Mouse (Mus musculus) kidney, postnatal 4 days (tissue): ENCODE data around the gene Gna13.

Experiments used
- DNase-seq, 2 experiments: peaks; one replicate each; pipeline ENCODE4 v3.0.0; 2021; ENCODE audit warnings: mixed read lengths in 2 of 2

Gene Gna13

DNA sequence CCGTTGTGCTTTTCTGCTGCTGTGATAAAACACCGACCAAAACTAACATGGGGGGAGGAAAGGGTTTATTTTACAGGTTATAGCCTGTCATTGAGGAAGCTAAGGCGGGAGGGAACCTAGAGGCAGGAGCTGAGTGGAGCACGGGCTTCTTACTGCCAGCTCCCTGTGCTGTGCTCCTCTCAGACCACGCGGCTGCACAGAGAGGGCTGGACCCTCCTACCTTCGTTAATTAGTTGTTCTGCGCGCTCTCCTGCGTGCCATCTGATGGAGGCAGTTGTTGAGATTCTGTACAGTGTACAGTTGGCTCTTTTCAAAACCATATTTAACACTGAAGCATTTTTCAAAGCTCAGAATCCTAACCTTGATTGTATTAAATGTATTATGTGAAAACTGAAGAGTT is 14.8 kb downstream of the Gna13 start:
- no peak for DNase-seq

DNA sequence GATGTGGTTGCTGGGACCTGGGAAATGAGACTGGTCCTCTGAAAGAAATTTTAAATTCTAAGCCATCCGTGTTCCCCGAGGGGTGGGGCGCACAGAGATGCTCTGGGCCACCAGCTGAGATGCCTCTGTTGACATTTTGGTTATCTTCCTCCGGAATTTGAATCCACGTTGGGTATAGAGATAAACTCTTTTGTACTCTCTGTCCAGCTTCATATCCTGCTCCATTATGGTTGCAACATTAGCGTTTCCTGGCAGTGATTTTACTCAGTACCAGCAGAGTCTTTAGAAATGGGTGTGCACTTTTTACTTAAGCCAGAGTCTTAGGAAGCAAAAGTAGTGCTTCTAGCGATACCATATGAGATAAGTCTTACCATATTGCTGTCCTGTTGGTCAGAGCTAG is 15.4 kb downstream of the Gna13 start:
- DNase-seq = no peak

DNA sequence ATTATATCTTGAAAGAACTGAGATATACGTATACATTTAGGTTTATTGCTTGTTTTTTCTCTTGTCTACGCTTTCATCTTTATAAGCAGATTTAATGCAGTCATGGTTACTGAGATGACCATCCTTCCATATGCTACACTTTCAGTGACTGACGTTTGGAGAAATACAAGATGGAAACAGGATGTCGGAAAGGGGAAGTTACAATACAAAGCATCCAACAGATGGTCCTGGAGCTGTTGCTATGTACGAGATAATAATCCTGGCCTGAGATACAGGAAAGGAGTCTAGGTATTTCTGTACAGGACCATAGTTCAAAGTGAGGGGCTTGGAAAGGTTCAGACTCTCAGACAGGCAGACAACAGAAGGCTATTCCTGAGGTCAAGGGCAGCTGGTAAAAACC is 18.0 kb downstream of the Gna13 start:
- no peak for DNase-seq

DNA sequence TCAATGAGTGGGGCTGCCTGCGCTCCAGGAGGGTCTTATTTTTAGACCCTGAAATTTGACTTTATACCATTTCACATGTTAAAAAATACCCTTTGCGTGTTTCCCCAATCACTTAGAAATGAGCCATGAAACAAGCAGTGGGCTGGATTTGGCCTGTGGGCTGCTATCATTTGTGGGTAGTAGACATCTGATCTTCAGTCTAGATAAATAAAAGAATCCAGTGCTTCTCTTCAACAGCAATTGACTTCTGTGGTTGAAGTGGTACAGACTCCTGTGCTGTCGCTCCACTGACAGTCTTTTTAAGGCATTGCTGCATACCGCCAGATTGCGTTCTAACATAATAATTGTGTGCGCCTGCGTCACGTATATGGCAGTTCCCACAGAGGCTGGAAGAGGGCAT is 22.7 kb downstream of the Gna13 start:
- DNase-seq = no peak

DNA sequence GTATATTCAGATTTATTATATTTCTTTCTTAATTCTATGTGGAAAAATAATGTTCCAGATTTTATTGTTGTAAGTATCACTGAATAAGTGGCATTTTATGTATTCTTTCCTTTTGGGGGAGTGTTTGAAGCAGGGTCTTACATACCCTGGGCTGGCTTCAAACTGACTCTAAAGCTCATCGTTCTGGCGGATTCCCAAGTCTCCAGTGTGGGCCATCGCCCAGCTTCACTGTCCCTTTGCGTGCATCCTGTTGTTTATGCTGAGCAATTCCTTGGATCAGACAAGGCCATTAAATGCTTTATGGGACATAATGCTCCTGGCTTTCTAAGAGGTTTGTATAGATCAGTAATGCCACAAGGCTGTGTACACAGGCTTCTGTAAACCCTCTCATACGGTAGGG is 26.4 kb downstream of the Gna13 start:
- DNase-seq = peak in 1 of 2 experiments; percentile 26

DNA sequence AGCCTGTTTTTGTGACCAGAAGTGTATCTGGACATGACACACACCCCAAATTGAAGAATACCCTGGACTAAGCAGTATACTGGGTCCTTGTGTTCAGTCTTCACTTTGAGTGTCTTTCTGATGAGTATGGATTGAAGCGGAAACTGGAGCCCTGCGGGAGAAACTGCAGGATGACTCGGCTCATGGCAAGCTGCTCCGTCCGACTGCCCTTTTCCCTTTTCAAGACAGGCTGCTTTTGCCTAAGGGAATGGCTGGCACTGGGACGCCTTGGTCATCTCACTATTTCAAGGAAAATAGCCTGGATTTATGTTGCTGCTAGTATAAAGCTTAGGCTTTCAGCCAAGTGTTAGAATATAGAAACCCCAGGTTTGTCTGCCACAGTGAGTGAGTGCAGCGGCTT is 28.6 kb downstream of the Gna13 start:
- DNase-seq = no peak

DNA sequence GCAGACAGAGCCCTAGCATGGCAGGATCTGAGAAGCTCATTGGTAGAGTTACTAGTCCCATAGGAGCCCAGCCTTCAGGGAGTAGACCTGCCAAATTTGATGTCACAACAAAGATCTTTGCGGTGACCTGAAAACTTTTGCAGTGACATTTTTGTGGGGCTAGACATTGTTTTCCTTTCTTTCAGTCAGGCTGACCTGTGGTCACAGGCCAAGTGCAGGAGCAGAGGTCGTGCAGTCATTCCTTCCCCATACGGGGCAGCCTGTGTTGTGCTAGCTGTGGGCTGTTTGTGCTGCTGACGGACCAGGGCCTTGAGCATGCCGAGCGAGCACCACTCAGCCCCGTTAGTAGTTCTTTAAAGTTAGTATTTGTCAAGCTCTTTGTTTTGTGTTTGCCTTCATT is 29.1 kb downstream of the Gna13 start:
- no peak for DNase-seq

DNA sequence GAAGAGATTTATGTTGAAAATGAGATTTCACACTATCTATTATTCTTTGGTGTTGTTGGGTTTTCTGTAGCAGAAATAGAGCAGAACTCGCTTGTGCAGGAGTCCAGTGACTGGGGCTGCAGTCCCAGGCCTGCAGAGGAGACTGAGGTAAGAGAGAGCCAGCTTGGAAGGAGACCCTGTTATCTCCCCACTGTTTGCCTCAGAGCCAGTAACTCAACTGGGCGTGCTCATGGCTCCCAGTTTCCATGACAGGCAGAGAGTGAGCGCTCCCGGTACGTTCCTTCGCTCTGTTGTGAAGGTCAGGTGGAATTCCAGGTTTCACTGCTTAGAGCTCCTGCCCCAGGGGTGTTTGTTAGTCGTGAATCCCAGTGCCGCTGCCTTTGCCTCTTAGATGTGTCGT is 30.0 kb downstream of the Gna13 start:
- no peak for DNase-seq

DNA sequence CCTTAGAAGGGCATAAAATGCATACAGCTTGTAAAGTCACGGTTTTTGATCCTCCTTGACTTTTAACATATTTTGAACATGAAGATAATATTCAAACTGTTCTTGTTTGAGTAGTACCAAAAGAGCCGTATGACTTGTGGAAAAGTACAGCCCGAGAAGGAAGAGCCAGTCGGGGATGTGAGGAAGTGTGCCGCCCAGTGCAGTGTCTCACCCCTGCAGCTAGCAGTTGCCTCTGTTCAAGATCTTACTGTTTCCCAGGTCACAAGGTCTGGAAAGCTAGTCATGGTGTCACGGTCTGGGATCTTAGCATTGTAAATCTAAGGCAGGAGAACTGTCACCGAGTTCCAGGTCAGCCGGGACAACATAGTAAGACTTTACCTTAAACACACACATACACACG is 32.1 kb downstream of the Gna13 start:
- DNase-seq = peak in 1 of 2 experiments; percentile 24

DNA sequence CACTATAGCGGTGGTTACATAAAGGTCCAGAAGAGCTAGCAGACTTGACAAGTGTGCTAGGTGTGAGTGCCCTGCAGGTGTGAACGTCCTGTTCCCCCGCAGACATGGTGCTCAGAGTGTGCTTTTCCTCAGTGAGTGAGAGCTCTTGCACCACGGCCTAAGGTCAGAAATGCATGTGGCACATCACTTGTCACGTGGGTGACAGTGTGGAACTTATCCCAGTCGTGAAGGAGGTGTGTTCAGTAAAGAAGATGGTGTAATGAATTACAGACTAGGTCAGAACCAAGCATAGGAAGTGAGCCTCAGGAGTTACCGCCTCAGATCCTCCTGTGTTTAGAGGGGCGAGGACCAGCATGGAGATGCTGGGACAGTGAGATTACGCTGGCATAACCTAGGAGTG is 32.7 kb downstream of the Gna13 start:
- no peak for DNase-seq

DNA sequence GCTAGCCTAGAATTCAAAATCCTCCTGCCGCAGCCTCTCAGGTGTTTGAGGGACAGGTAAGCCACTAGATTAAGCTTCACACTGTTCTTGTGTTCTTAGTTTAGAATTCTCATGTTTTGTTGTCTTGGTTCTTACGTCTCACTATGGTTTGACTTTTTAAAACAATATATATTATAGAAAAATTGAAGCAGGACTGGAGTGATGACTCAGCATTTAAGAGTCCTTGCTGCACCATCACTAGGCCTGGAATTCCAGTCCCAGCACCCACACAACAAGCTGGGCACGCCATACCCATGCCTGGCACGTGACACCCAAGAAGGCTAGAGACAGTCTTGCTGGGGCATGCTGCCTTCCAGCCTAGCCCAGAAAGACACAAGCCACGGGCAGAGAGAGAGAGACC is 43.8 kb downstream of the Gna13 start:
- DNase-seq = no peak

DNA sequence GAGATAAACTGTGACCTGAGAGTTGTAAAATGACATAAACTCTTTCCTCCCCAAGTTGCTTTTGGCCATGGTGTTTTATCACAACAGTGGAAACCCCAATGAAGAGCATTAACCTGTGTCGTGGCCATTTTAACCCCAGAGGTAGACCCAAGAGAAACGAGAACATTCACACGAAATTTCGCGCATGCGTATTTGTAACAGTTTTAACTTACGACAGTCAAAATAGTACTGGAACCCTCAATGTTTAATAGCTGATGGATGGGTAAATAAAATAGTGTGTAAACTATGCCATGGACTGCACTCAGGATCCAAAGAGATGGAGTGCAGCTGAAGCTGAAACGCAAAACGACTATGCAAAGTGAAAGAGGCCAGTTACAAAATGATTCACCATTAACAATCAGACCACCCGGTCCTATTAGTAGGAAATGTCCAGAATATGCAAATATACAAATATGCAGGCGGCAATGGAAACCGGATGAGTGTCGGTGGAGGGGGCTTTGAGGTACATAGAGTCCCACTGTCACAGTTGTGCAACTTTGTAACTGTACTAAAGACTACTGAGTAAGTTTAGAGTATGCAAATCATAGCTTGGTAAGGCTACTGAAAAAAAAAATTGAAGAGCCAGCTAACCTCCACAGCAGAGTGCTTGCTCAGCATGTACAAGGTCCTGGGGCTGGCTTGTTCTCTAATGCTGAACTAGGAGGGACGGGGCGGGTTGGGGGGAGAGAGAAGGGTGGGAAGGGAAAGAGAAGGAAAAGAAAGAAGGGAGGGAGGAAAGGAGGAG is 47.8 kb downstream of the Gna13 start:
- no peak for DNase-seq

DNA sequence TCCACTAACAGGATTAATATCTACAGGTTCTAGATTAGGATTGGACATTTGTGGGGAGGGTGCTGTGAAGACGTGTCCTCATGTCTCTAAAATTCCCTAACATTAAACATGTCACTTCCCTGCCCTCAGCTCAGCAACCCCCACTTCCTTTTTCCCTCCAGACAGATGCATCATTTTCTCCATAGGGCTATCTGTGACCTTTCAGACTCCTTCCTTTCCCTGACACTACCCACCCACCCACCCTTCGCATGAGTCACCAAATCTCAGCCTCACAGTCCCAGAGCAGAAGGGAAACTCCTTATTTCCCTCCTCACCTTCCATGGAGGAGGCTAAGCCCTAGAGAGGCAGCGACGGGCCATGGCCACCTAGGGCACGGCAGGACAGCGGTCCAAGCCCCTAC is 51.0 kb downstream of the Gna13 start, which contains the start of gene 9930022D16Rik:
TSS of gene 9930022D16Rik (plus strand) at position 301 of the 400 bp plus-strand sequence.
- DNase-seq = no peak

DNA sequence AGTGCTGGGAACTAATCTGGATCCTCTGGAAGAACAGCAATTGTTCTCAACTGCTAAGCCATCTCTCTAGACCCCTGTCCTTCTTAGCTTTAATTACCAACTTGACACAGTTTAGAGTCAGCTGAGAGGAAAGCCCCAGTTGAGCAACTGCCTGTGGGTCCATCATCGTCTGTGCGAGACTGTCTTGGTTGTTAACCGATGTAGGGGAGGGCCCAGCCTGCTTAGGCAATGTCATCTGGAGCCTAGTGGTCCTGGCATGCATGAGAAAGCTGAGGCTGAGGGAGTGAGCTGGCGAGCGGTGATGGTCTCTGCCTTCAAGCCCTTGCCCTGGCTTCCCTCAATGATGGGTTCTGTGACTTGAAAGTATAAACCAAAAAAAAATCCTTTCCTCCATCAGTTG is 52.2 kb downstream of the Gna13 start:
- no peak for DNase-seq

DNA sequence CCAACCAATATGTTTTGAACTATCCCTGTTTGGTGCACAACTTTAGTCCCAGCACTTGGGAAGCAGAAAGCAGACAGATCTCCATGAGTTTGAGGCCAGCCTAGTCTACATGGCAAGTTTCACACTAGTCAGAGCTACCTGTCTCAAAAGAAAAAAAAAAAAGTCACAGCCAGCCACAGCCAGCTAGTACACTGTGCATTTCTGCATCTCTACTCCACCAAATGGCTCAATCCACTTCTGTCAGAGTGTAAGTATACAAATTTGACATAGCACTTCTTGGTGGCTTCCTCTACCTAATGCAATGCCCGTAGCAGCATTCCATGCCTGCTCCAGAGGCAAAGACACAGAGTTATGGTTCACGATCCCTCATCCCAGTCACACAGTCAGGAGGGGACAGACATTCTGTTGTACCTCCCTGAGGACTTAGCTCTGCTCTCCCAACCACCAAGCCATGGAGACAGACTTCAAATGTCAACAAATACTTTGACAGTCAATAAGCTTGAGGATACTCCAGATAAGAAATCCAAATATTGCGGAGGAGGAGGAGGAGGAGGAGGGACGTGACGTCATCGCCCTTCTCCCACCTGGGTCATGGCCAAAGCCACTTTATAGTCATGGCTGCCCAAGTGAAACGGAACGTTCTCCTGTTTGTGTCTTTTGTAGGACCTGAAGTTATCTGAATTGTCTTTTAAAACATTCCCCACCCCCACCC is 54.2 kb downstream of the Gna13 start:
- DNase-seq = no peak

DNA sequence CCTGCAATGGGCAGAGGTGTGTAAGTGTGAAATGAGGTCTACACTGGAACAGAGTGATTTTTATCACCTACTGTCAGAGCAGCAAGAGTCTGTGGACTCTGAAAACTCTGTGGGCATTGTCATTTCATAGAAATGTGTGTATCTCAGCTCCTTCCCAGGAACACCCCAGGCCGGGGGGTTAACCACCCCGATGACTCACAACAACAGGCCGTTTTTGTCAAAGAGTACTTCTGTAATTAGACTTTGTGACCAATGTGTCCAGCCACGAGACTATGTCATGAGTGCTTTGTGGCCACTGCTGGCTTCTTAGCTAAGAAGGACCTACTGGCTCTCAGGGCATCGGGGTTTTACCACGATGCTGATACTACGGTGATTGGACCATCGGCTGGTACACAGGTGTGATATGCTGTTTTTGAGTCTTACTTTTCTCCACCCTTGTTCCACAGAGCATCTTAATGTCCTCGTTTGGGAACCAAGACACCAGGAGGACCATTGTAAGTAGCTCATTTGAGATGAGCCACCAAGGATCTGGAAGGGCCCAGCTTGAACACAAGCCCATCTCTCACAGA is 54.9 kb downstream of the Gna13 start:
- no peak for DNase-seq

DNA sequence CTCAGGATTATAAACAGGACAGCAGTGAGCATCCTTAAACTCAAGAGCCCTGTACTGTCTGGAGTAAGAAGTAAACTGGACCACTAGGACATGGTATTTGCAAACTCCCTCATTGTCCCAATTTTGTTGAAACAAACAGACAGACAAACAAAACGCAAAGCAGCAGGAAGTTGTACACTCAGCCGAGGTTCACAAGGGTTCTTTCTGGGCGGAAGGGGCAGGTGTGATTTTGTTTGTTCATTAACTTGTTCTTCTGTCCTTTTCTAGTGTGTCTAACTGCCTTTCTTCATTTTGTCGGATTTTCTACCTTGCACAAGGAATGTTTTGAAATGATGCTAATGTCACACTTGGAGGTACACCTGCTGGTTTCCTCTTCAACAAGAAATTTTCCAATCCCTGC is 56.8 kb downstream of the Gna13 start:
- DNase-seq = no peak

DNA sequence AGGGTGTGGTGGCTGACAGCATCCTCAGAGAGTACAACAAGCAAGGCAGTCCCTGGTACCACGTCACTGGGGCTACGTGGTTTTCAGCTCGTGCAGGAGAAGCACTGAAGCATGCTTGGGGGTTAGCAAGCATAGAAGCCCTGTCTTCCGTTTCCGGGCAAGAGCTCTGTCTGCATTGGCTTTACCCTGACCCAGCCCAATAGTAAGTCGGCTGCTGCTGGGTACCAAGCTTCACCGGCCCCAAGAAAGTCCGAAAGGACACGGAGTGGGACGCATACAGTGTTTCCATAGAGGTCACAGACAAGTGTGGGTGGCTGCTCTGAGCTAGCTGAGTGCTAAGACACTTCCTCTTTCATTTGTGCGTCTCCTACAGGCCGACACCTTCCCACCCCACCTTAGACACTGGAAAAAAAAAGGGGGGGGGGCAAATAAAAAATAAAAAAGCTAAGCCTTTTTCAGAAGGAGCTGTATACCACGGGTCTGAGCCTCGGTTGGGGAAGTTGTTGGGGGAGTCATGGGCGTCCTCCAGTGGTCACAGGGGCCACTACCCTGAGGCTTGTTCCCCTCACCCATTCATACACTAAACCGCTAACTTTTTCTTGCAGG is 57.4 kb downstream of the Gna13 start:
- DNase-seq = peak; percentile 16 to 33

DNA sequence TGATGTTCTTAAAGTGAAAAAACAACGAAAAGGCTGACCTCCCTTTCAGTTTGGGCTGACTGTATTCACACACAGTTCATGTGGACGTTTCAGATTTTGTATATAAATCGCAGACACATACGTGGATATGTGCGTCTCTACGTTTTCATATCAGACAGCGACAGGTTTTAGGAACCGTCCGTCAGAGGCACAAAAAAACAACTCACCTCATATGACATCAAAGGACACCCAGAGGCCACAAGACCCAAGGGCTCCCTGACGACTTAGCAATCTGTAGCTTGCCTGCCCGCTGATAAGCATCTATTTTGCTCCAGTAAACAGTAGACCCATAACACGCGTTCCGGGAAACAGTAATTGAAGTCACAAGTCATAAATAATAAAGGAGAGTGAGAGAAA is 57.9 kb downstream of the Gna13 start:
- no peak for DNase-seq

DNA sequence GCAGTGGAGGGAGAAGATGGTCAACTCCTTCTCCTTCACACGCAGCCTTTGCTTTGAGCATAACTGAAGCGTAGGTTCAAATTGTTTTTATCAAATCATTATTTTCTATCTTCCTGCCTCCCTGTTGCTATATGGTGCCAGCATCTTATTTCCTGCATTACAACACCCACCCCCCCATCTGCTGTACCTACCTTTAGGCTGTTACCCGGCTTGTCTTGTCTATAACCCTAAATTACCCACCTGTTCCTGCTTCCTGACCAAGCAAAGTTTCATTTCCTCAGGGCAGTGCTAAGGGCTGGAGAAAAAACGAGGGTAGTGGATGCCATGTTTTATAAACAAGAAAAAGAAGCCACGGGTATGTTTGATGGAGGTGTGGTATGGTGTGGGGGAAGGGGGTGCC is 58.6 kb downstream of the Gna13 start:
- DNase-seq = no peak

DNA sequence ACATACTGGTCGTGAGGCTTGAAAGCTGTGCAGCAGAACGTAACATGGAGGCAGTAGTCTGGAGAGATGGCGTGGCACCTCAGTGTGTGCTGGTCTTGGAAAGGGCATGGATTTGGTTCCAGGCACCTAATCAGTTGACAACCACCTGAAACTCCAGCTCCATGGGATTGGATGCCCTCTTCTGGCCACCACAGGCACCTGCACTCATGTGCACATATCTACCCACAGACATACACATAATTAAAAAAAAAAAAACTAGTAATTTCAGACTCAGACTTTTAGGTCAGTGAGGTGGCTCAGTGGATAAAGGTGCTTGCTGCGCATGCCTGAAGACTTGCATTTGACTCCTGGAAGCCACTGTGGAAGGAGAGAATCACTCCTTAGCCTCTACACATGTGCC is 59.6 kb downstream of the Gna13 start:
- no peak for DNase-seq

DNA sequence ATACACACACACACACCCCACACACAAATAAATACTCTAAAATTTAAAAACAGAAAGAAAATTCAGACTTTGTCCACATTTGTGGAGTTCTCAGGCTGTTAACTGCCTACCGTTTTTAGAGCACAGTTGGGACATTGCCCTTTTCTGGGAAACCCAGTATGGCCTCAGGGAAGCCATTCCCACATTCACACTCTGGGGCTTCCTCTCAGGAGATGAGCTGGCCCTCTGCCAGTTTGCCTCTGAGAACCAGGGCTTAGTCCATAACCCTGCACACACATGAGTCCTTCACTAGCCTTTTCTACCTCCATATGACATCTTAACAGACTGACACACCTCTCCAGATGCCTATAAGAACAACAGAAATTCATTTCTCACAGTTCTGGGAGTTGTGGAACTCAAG is 60.7 kb downstream of the Gna13 start:
- DNase-seq = peak; percentile 31 to 41

DNA sequence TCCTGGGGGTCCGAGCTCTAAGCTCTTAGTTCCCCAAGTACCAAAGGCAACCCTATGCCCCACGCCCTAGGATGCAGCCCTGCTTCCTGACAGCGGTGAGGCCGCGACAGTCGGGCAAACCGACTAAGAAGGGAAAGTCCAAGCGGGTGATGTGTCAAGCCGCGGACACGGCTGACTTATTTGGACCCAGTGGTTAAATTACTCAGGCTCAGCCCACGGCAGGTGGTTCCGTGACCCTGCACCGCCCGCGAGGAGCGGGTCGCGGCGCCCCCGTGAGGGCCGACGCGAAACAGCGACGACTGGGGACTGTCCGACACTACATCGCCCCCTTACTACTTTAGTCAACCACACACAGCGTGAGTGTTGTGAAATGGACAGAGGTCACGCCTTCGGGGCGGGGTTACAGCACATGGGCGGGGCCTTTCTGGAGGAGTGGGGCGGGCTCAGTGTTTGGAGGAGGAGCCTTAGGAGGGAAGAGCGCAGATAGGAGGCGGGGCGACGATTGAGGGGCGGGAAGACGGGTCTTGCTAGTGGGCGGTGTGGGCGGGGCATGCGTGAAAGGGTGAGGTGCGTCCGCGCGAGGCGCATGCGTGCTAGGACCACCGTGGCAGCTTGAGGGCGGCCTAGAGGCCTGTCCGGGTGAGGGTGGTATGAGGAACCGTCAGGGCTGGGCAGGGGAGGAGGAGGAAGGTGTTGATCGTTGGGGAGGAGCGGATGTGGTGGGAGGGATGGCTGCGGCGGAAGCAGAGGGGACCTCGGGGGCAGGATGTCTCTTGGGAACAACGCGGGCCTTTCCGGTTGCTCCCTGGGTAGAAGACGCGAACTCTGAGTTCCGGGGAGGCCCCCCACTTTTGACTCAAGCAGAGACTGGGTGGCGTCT is 63.0 kb downstream of the Gna13 start, which contains the start of gene Amz2:
TSS of gene Amz2 (plus strand) at position 555 of the 880 bp plus-strand sequence.
- peak; percentile 100 for DNase-seq
